Mouse (Mus musculus) cerebellum, postnatal 36 days (tissue): Measurements from ENCODE around the gene Dph1.
"Not testable (repeated sequence)": the region's sequence is repeated elsewhere in the genome, so short reads cannot be mapped to it uniquely, and the experiment has no call there.

Experiments used
- DNase-seq, 2 experiments: peaks; one replicate each; pipeline ENCODE4 v3.0.0; 2021 to 2022; ENCODE audit warnings: mixed read lengths in 2 of 2

Gene Dph1

GRCm38 (mm10) chr11:75201721-75202120 is 10.7 kb upstream of the Dph1 start:
- peak in 1 of 2 experiments; percentile 27 for DNase-seq

GRCm38 (mm10) chr11:75200935-75201334 is 9.9 kb upstream of the Dph1 start:
- peak; percentile 7 to 17 for DNase-seq

GRCm38 (mm10) chr11:75199951-75200350 is 8.9 kb upstream of the Dph1 start:
- DNase-seq = peak in 1 of 2 experiments; percentile 1

- DNase-seq = peak; percentile 70
Measured at GRCm38 (mm10) chr11:75198792-75199191, 7.8 kb upstream of the Dph1 start.

- peak in 1 of 2 experiments; percentile 15 for DNase-seq
Measured at GRCm38 (mm10) chr11:75197956-75198355, 6.9 kb upstream of the Dph1 start.

- no peak for DNase-seq
Measured at GRCm38 (mm10) chr11:75196131-75196530, 5.1 kb upstream of the Dph1 start.

GRCm38 (mm10) chr11:75194850-75195461 is 3.9 kb upstream of the Dph1 start:
- peak; percentile 73 to 80 for DNase-seq

- peak; percentile 43 to 50 for DNase-seq
Measured at GRCm38 (mm10) chr11:75194121-75194849, 3.2 kb upstream of the Dph1 start.

- peak; percentile 74 to 84 for DNase-seq
Measured at GRCm38 (mm10) chr11:75193256-75194071, 2.4 kb upstream of the Dph1 start, which contains the start of gene Rtn4rl1. TSS of gene Rtn4rl1 (plus strand) at chr11:75193783.

- peak; percentile 89 to 91 for DNase-seq
Measured at GRCm38 (mm10) chr11:75192336-75193214, 1.5 kb upstream of the Dph1 start.

GRCm38 (mm10) chr11:75191841-75192240 is 800 bp upstream of the Dph1 start:
- peak in 1 of 2 experiments; percentile 20 for DNase-seq

- peak; percentile 82 for DNase-seq
Measured at GRCm38 (mm10) chr11:75190371-75190724, 693 bp downstream of the Dph1 start.

GRCm38 (mm10) chr11:75189713-75190370 is 1.2 kb downstream of the Dph1 start:
- DNase-seq = no peak

- DNase-seq = no peak
Measured at GRCm38 (mm10) chr11:75184986-75185385, 6.1 kb downstream of the Dph1 start.

GRCm38 (mm10) chr11:75184573-75184972 is 6.5 kb downstream of the Dph1 start:
- no peak for DNase-seq

- DNase-seq = no peak
Measured at GRCm38 (mm10) chr11:75183917-75184570, 7.0 kb downstream of the Dph1 start.

GRCm38 (mm10) chr11:75178672-75179208 is 12.3 kb downstream of the Dph1 start, which contains the start of gene Ovca2:
TSS of gene Ovca2 (minus strand) at chr11:75178835.
- DNase-seq = peak; percentile 88 to 89

- no peak for DNase-seq
Measured at GRCm38 (mm10) chr11:75178011-75178410, 13.0 kb downstream of the Dph1 start.

- DNase-seq = not testable (repeated sequence)
Measured at GRCm38 (mm10) chr11:75174574-75174973, 16.5 kb downstream of the Dph1 start.

GRCm38 (mm10) chr11:75173799-75174165 is 17.3 kb downstream of the Dph1 start:
- DNase-seq = no peak
